Mouse (Mus musculus) bone marrow, adult 2 months (tissue): Measurements from ENCODE around the gene Gm14685.
"Not testable (repeated sequence)": the region's sequence is repeated elsewhere in the genome, so short reads cannot be mapped to it uniquely, and the experiment has no call there.

ENCODE experiments used
- CTCF ChIP-seq: fragments of 200-500 bp; IDR thresholded peaks from 2 replicates; pipeline ENCODE4 v1.5.1; 2011; ENCODE audit warnings: low read length, control low read depth; ENCODE audit not compliant: control insufficient read depth, insufficient read depth
- POLR2A ChIP-seq: fragments of 200-500 bp; IDR thresholded peaks from 2 replicates; pipeline ENCODE4 v1.6.1; 2011; ENCODE audit warnings: low read depth, mild to moderate bottlenecking, control low read depth, low read length, borderline replicate concordance; ENCODE audit not compliant: control insufficient read depth

GRCm38 (mm10) chrX:73096941-73097508 is 19.8 kb upstream of the Gm14685 start, which contains the start of gene Xlr3a:
- not testable (repeated sequence) for TF ChIP-seq POLR2A, CTCF
